Mouse (Mus musculus): ENCODE measurements around the gene Icam4.

DNA sequence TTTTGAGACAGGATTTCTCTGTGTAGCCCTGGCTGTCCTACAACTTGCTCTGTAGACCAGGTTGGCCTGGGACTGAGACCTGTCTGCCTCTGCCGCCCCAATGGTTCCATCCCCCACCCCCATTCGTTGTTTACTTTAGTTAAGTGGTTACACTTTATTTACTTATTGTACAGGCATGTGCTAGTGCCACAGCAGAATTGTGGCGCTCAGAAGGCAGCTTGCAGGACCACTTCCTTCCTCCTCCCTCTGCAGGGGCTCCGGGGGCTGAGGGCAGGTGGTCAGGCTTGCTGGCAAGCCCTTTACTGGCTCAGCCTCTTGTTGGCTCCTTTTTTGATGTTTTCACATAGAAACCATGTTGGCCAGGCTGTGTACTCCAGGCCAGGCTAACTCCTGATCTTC lies 12.0 kb upstream of the Icam4 start:
- TF ChIP-seq CTCF (conservative IDR thresholded peaks at IDR 0.05; ENCODE audit: insufficient read depth, insufficient read length, low read depth, low read length) (no peak), POLR2A (IDR thresholded peaks at IDR 0.05; ENCODE audit: low read depth, low read length) (no peak)

Data from kidney, adult 2 months (tissue).